Mouse (Mus musculus): ENCODE results near the gene Plek. TPM values are rescaled to one million over a fixed set of nuclear protein-coding genes. Genes with fewer than 3 reads are reported as not detected.
"Not testable (repeated sequence)": the region's sequence is repeated elsewhere in the genome, so short reads cannot be mapped to it uniquely, and the experiment has no call there.

Gene Plek
- total and polyA plus RNA-seq, 3 experiments: 2.0 to 8.7 (median 5.3) TPM

GRCm38 (mm10) chr11:17023206-17023605 is 29.0 kb downstream of the Plek start:
- 65% methylated on average over 6 of the region's 6 CpGs for whole genome bisulfite sequencing
- no peaks in the 10 kb centered on the region for H3K36me3 ChIP-seq (ENCODE audit: control insufficient read depth, insufficient read depth, low read length)
- no peaks in the 10 kb centered on the region for H3K4me1 ChIP-seq (ENCODE audit: control insufficient read depth, insufficient read depth, low read length)
- no peak for TF ChIP-seq EP300 (IDR thresholded peaks at IDR 0.05; ENCODE audit: insufficient read depth, low read depth, low read length)
- TF ChIP-seq POLR2A (IDR thresholded peaks at IDR 0.05; ENCODE audit: insufficient read depth, low read depth, low read length): no peak
- TF ChIP-seq CTCF (IDR thresholded peaks at IDR 0.05): no peak
- no peak overlapping the region for H3K9ac ChIP-seq (ENCODE audit: low read depth, low read length)
- intact Hi-C loops (cut with DNase I): no loop called here
- H3K27ac ChIP-seq: no peak overlapping the region
- peak; percentile 26 to 30 for DNase-seq
- no peaks in the 10 kb centered on the region for H3K79me2 ChIP-seq (replicated peaks; ENCODE audit: control insufficient read depth, insufficient read depth, low read length)
- H3K4me3 ChIP-seq: no peak overlapping the region
- H3K27me3 ChIP-seq (ENCODE audit: control insufficient read depth, insufficient read depth, low read length): no peaks in the 10 kb centered on the region

GRCm38 (mm10) chr11:17019328-17019727 is 32.9 kb downstream of the Plek start:
- H3K27ac ChIP-seq: no peak overlapping the region
- no peaks in the 10 kb centered on the region for H3K79me2 ChIP-seq (replicated peaks; ENCODE audit: control insufficient read depth, insufficient read depth, low read length)
- 87% methylated on average over 7 of the region's 7 CpGs for WGBS
- H3K4me3 ChIP-seq: no peak overlapping the region
- no peaks in the 10 kb centered on the region for H3K36me3 ChIP-seq (ENCODE audit: control insufficient read depth, insufficient read depth, low read length)
- DNase-seq: no peak
- H3K27me3 ChIP-seq (ENCODE audit: control insufficient read depth, insufficient read depth, low read length): no peaks in the 10 kb centered on the region; the same call in 1 of the 2 replicates
- no peak overlapping the region for H3K9ac ChIP-seq (ENCODE audit: low read depth, low read length)
- TF ChIP-seq EP300 (IDR thresholded peaks at IDR 0.05; ENCODE audit: insufficient read depth, low read depth, low read length) (no peak), POLR2A (IDR thresholded peaks at IDR 0.05; ENCODE audit: insufficient read depth, low read depth, low read length) (no peak), CTCF (IDR thresholded peaks at IDR 0.05) (no peak)
- intact Hi-C loops (cut with DNase I): no loop called here
- H3K4me1 ChIP-seq (ENCODE audit: control insufficient read depth, insufficient read depth, low read length): no peaks in the 10 kb centered on the region

GRCm38 (mm10) chr11:17012948-17013347 is 39.2 kb downstream of the Plek start:
- Histone ChIP-seq H3K27ac (no peak overlapping the region), H3K9ac (ENCODE audit: low read depth, low read length) (no peak overlapping the region), H3K27me3 (ENCODE audit: control insufficient read depth, insufficient read depth, low read length) (no peaks in the 10 kb centered on the region; the same call in 1 of the 2 replicates), H3K36me3 (ENCODE audit: control insufficient read depth, insufficient read depth, low read length) (no peaks in the 10 kb centered on the region), H3K4me1 (ENCODE audit: control insufficient read depth, insufficient read depth, low read length) (no peaks in the 10 kb centered on the region), H3K4me3 (no peak overlapping the region), H3K79me2 (replicated peaks; ENCODE audit: control insufficient read depth, insufficient read depth, low read length) (no peaks in the 10 kb centered on the region)
- no peak for TF ChIP-seq POLR2A (IDR thresholded peaks at IDR 0.05; ENCODE audit: insufficient read depth, low read depth, low read length)
- TF ChIP-seq EP300 (IDR thresholded peaks at IDR 0.05; ENCODE audit: insufficient read depth, low read depth, low read length): no peak
- TF ChIP-seq CTCF (IDR thresholded peaks at IDR 0.05): peak; percentile 23; the same call in 1 of the 2 replicates
- DNase-seq: no peak
- intact Hi-C loops (cut with DNase I): no loop called here

- Histone ChIP-seq H3K27ac (no peak overlapping the region), H3K9ac (ENCODE audit: low read depth, low read length) (no peak overlapping the region), H3K27me3 (ENCODE audit: control insufficient read depth, insufficient read depth, low read length) (no peaks in the 10 kb centered on the region), H3K79me2 (replicated peaks; ENCODE audit: control insufficient read depth, insufficient read depth, low read length) (no peaks in the 10 kb centered on the region), H3K36me3 (ENCODE audit: control insufficient read depth, insufficient read depth, low read length) (no peaks in the 10 kb centered on the region), H3K4me1 (ENCODE audit: control insufficient read depth, insufficient read depth, low read length) (no peaks in the 10 kb centered on the region), H3K4me3 (no peak overlapping the region)
- 43% methylated on average over 7 of the region's 7 CpGs for WGBS
- peak in 1 of 2 experiments; percentile 16 for DNase-seq
- intact Hi-C loops (cut with DNase I): no loop called here
- TF ChIP-seq CTCF (IDR thresholded peaks at IDR 0.05): no peak
- TF ChIP-seq POLR2A (IDR thresholded peaks at IDR 0.05; ENCODE audit: insufficient read depth, low read depth, low read length): peak; percentile 61
These were observed 43.7 kb downstream of the Plek start for GRCm38 (mm10) chr11:17008498-17008941.

- 81% methylated on average over 5 of the region's 5 CpGs for WGBS
These were observed 44.5 kb downstream of the Plek start for GRCm38 (mm10) chr11:17007517-17008173.

GRCm38 (mm10) chr11:17006526-17006925 is 45.7 kb downstream of the Plek start:
- H3K36me3 ChIP-seq (ENCODE audit: control insufficient read depth, insufficient read depth, low read length); H3K4me1 ChIP-seq (ENCODE audit: control insufficient read depth, insufficient read depth, low read length); DNase-seq; H3K79me2 ChIP-seq (replicated peaks; ENCODE audit: control insufficient read depth, insufficient read depth, low read length); intact Hi-C loops (cut with DNase I); H3K27ac ChIP-seq; H3K4me3 ChIP-seq; H3K27me3 ChIP-seq (ENCODE audit: control insufficient read depth, insufficient read depth, low read length); H3K9ac ChIP-seq (ENCODE audit: low read depth, low read length): not testable (repeated sequence)
- 77% methylated on average over 3 of the region's 3 CpGs for WGBS

More at GRCm38 (mm10) chr11:17007517-17008173, 44.5 kb downstream of the Plek start:
- intact Hi-C loops (cut with DNase I): no loop called here
- Histone ChIP-seq H3K4me1 (ENCODE audit: control insufficient read depth, insufficient read depth, low read length) (no peaks in the 10 kb centered on the region), H3K27ac (no peak overlapping the region), H3K36me3 (ENCODE audit: control insufficient read depth, insufficient read depth, low read length) (no peaks in the 10 kb centered on the region), H3K9ac (ENCODE audit: low read depth, low read length) (no peak overlapping the region), H3K27me3 (ENCODE audit: control insufficient read depth, insufficient read depth, low read length) (no peaks in the 10 kb centered on the region), H3K4me3 (no peak overlapping the region), H3K79me2 (replicated peaks; ENCODE audit: control insufficient read depth, insufficient read depth, low read length) (no peaks in the 10 kb centered on the region)
- no peak for DNase-seq
- TF ChIP-seq EP300 (IDR thresholded peaks at IDR 0.05; ENCODE audit: insufficient read depth, low read depth, low read length) (no peak), CTCF (IDR thresholded peaks at IDR 0.05) (no peak), POLR2A (IDR thresholded peaks at IDR 0.05; ENCODE audit: insufficient read depth, low read depth, low read length) (no peak)
